Mouse (Mus musculus) liver, embryonic 14.5 days (tissue): ENCODE data around the gene Wdr25.

ENCODE experiments used
- CTCF ChIP-seq: IDR thresholded peaks from 2 replicates; pipeline ENCODE4 v1.5.1; 2016; ENCODE audit warnings: antibody characterized with exemption, low read depth, control low read depth
- EP300 ChIP-seq: IDR thresholded peaks from 2 replicates; pipeline ENCODE4 v1.6.1; 2016; ENCODE audit warnings: antibody characterized with exemption, low read depth

DNA sequence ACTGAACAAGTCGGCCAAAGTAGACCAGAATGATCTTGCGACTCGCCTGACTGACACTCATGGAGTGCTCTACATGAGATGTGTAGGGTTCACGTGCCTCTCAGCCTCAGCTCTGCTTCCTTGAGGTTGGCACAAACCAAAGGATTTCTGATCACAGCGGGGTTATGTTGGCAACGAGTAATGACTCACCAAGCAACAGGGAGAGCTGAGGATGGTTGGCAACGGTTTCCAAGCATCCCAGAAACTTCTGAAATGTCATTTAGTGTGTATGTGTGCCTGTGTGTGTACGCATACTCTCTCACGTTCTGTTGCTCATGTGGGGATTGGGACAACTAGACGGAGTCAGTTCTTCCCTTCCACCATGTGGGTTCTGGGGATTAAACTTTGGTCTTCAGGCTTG, 74.6 kb downstream of the Wdr25 start:
- TF ChIP-seq CTCF, result no peak
- no peak for TF ChIP-seq EP300
